Mouse (Mus musculus): ENCODE results near the gene Cars.

DNA sequence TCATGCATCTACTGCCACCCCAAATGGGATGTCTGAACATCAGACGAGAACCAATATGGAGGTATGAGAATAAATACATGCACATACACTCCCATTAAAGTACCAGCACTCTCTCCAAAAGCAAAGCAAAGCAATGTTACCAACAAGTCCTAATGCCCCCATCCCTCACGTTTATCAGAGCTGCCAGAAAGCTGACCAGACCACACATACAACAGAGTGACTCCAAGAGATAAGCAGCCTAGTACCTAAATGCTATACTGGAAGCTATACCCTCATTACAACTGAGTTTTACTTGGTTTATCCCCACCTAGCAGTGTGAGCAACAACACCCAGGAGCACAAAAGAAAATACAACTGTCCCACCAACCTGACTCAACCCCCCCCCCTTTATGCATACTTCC, 66.6 kb downstream of the Cars start:
- TF ChIP-seq CTCF (IDR thresholded peaks at IDR 0.05; ENCODE audit: low read depth) (no peak), EP300 (IDR thresholded peaks at IDR 0.05; ENCODE audit: low read depth) (peak; percentile 89)

Data from liver, embryonic 14.5 days (tissue).